Mouse (Mus musculus): ENCODE results near the gene Fyttd1. TPM values are rescaled to one million over a fixed set of nuclear protein-coding genes. Genes with fewer than 3 reads are reported as not detected.
"Not testable (repeated sequence)": the region's sequence is repeated elsewhere in the genome, so short reads cannot be mapped to it uniquely, and the experiment has no call there.

The Fyttd1 gene
- polyA plus RNA-seq, 1 experiment from 2014 or later, result 125 TPM

DNA sequence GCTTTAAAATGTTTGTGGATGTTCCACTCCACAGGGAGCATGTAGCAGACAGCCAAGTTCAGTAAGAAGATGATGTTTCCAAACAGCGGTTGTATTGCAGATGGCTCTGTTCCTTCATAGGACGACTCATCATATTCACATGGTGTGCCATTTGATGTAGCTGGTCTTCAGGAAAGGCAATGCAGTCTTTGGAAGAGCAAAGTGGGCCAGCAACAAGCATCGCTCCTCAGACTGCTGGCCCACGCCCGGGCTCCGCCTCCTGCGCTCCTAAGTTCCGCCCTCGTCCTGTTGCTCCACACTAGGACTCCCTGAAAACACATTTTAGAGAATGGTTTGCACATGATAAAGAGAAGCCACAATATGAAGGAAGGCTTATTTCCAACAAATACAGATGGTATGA lies 49.3 kb downstream of the Fyttd1 start:
- not testable (repeated sequence) for H3K36me3 ChIP-seq; H3K4me3 ChIP-seq; H3K27me3 ChIP-seq; H3K9ac ChIP-seq; H3K4me1 ChIP-seq (replicated peaks); H3K27ac ChIP-seq; H3K4me2 ChIP-seq; H3K9me3 ChIP-seq (replicated peaks); ATAC-seq (replicated peaks; ENCODE audit: insufficient number of reproducible peaks, insufficient read depth, low FRiP score, low read depth)
- WGBS, result 94% methylated on average over 9 of the region's 9 CpGs

DNA sequence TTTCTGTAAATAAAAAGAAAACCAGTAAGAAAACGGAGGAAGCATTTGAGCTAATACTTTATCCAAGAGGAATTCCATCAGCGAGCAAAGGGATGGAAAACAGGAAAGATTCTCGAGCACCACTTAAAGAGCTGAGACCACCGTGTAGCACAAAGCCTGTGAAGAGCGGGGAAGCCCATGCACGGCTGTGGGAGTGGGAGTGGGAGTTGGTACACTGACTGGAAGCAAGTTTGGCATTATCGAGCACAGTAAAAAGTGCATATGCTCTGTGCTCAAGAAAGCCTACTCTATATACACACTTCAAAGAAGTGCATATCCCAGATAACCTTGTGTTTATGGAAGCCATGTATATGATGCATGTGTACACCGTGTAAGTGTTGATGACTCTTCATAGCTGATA lies 49.7 kb downstream of the Fyttd1 start:
- Histone ChIP-seq H3K27me3 (no peaks in the 10 kb centered on the region), H3K9ac (no peak overlapping the region), H3K9me3 (replicated peaks) (no peaks in the 10 kb centered on the region), H3K4me1 (replicated peaks) (peaks cover 4% of the 10 kb centered on the region; the same call in 1 of the 2 replicates), H3K27ac (no peak overlapping the region), H3K36me3 (peaks cover 7% of the 10 kb centered on the region), H3K4me2 (no peak overlapping the region), H3K4me3 (no peak overlapping the region)
- ATAC-seq (replicated peaks; ENCODE audit: insufficient number of reproducible peaks, insufficient read depth, low FRiP score, low read depth), result no peak
- WGBS, result 85% methylated on average over 8 of the region's 8 CpGs

DNA sequence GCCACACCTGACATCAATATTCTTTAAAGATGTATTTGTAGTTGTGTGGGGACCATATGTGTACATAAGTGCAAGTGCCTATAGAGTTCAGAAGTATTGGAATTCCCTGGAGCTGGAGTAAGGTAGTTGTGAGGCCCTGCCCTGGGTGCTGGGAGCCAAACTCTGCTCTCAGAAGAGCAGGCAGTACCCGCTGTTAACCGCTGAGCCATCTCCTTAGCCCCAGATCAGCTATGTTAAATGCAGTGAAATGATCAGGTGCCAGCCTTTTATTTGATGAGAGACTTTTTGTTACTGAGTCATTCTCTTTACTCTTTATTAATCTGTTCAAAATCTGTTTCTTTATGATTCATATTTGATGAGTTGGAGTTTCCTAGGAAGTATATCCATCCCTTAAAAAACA lies 52.6 kb downstream of the Fyttd1 start:
- Histone ChIP-seq H3K4me3 (no peak overlapping the region), H3K27me3 (no peaks in the 10 kb centered on the region), H3K9ac (no peak overlapping the region), H3K36me3 (peaks cover 7% of the 10 kb centered on the region), H3K27ac (no peak overlapping the region), H3K4me1 (replicated peaks) (peaks cover 9% of the 10 kb centered on the region), H3K9me3 (replicated peaks) (no peaks in the 10 kb centered on the region), H3K4me2 (no peak overlapping the region)
- no peak for ATAC-seq (replicated peaks; ENCODE audit: insufficient number of reproducible peaks, insufficient read depth, low FRiP score, low read depth)
- WGBS, result 42% methylated on average over 2 of the region's 2 CpGs

GRCm38 (mm10) chr16:32934470-32934869 lies 57.2 kb downstream of the Fyttd1 start:
- 81% methylated on average over 2 of the region's 2 CpGs for WGBS

DNA sequence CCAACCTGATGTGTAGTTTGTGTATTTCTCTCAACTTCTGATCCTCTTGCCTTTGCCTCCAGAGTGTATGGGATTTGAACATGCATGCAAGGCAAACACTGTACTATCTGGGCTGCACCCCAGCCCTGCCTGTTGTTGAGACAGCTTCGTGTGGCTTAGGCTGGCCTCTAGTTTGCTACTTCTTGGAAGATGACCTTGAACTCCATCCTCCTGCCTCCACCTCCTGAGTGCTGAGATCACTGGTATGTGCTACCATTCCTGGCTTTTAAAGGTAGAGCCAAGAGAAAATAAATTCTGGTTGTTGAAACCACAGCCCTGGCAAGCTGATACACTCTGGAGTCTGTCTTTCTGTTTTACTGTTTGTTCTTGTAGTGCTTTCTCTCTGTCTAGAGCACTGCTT lies 57.8 kb downstream of the Fyttd1 start:
- WGBS, result 45% methylated on average over 1 of the region's 1 CpGs
- Histone ChIP-seq H3K27ac (peak overlapping the region; percentile 32; the same call in 1 of the 2 replicates), H3K4me1 (replicated peaks) (peaks cover 9% of the 10 kb centered on the region), H3K27me3 (no peaks in the 10 kb centered on the region), H3K36me3 (no peaks in the 10 kb centered on the region), H3K4me2 (no peak overlapping the region), H3K9ac (no peak overlapping the region), H3K4me3 (no peak overlapping the region), H3K9me3 (replicated peaks) (no peaks in the 10 kb centered on the region)
- no peak for ATAC-seq (replicated peaks; ENCODE audit: insufficient number of reproducible peaks, insufficient read depth, low FRiP score, low read depth)

More at GRCm38 (mm10) chr16:32934470-32934869, 57.2 kb downstream of the Fyttd1 start:
- H3K27me3 ChIP-seq, result no peaks in the 10 kb centered on the region
- H3K4me3 ChIP-seq, result no peak overlapping the region
- no peak overlapping the region for H3K4me2 ChIP-seq
- ATAC-seq (replicated peaks; ENCODE audit: insufficient number of reproducible peaks, insufficient read depth, low FRiP score, low read depth), result no peak
- H3K9me3 ChIP-seq (replicated peaks), result no peaks in the 10 kb centered on the region
- H3K36me3 ChIP-seq, result no peaks in the 10 kb centered on the region
- no peak overlapping the region for H3K27ac ChIP-seq
- H3K4me1 ChIP-seq (replicated peaks), result peaks cover 12% of the 10 kb centered on the region
- no peak overlapping the region for H3K9ac ChIP-seq

- Histone ChIP-seq H3K27me3 (no peaks in the 10 kb centered on the region), H3K4me3 (no peak overlapping the region), H3K9me3 (replicated peaks) (no peaks in the 10 kb centered on the region; the same call in 1 of the 2 replicates), H3K27ac (no peak overlapping the region), H3K4me2 (no peak overlapping the region), H3K36me3 (no peaks in the 10 kb centered on the region), H3K9ac (no peak overlapping the region), H3K4me1 (replicated peaks) (peaks cover 9% of the 10 kb centered on the region)
- WGBS, result 60% methylated on average over 2 of the region's 2 CpGs
- no peak for ATAC-seq (replicated peaks; ENCODE audit: insufficient number of reproducible peaks, insufficient read depth, low FRiP score, low read depth)
These were observed 60.1 kb downstream of the Fyttd1 start for GRCm38 (mm10) chr16:32937358-32937757.

GRCm38 (mm10) chr16:32939301-32939700 lies 62.0 kb downstream of the Fyttd1 start:
- not testable (repeated sequence) for H3K36me3 ChIP-seq; H3K4me1 ChIP-seq (replicated peaks); H3K9ac ChIP-seq; H3K4me2 ChIP-seq; H3K4me3 ChIP-seq; H3K27me3 ChIP-seq; ATAC-seq (replicated peaks; ENCODE audit: insufficient number of reproducible peaks, insufficient read depth, low FRiP score, low read depth); H3K9me3 ChIP-seq (replicated peaks); H3K27ac ChIP-seq
- WGBS, result 36% methylated on average over 3 of the region's 3 CpGs

DNA sequence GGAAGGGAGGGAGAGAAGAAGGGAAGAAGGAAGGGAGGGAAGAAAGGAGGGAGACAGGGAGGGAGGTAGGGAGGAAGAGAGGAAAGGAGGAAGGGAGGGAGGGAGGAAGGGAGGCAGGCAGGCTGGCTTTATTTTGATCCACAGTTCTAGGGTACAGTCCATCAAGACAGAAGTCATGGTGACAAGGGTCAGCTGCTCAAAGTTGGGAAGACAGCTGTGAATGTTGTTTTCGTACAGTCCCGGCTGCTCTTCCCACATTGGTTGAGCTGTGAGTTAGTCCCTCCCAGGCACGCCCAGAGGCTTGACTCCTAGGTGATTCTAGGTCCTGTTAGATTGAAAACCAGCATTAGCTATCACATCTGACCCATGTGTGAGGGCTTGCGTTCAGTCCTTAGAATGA lies 62.4 kb downstream of the Fyttd1 start:
- not testable (repeated sequence) for ATAC-seq (replicated peaks; ENCODE audit: insufficient number of reproducible peaks, insufficient read depth, low FRiP score, low read depth); H3K27me3 ChIP-seq; H3K4me2 ChIP-seq; H3K4me1 ChIP-seq (replicated peaks); H3K9ac ChIP-seq; H3K4me3 ChIP-seq; H3K27ac ChIP-seq; H3K9me3 ChIP-seq (replicated peaks); H3K36me3 ChIP-seq
- 87% methylated on average over 4 of the region's 4 CpGs for WGBS

DNA sequence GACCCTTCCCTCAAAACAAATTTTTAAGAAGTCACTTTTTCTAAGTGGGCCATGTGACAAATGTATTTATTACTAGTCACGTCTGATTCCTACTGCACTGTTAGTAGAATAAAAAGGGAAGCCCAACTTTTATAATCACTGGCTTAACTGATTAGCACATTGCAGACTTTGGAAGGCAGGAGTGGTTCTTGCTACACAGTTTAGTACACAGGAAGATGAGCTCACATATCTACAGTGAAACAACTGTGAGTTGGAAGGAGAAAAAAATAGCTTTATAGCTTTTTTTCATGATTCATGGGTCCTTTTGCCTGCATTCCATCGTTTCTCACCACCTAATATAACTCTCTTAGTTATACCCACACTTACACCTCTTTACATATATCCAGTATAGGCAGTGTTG lies 63.9 kb downstream of the Fyttd1 start:
- H3K9me3 ChIP-seq (replicated peaks); H3K9ac ChIP-seq; H3K4me1 ChIP-seq (replicated peaks); ATAC-seq (replicated peaks; ENCODE audit: insufficient number of reproducible peaks, insufficient read depth, low FRiP score, low read depth); H3K4me3 ChIP-seq; H3K4me2 ChIP-seq; H3K36me3 ChIP-seq; H3K27me3 ChIP-seq; H3K27ac ChIP-seq: not testable (repeated sequence)
- WGBS, result 74% methylated on average over 2 of the region's 2 CpGs

DNA sequence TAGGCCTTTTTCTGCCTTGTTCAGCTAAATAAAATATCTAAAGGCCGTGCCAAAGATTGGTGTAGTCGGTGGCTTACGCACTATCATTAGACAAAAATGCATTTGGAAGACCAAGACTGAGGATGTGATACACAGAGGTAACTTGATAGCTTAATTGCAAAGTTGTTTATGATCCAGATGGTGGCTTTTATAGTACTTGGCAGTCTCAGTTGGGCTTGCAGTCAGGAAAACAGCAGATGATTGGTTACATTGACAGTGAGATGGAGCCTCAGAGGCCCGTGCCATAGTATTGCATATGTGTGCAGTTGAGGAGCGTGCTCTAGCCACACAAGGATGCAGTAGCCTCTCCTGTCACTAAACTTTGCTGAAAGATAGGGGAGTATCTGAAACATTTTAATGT lies 65.4 kb downstream of the Fyttd1 start:
- WGBS, result 80% methylated on average over 5 of the region's 5 CpGs
- no peak overlapping the region for H3K9ac ChIP-seq
- H3K4me3 ChIP-seq, result no peak overlapping the region
- H3K36me3 ChIP-seq, result no peaks in the 10 kb centered on the region
- H3K27ac ChIP-seq, result no peak overlapping the region
- no peak overlapping the region for H3K4me2 ChIP-seq
- no peaks in the 10 kb centered on the region for H3K27me3 ChIP-seq
- 0 out of 2 replicates have a peak, but pooled peaks cover 1% of the 10 kb centered on the region for H3K4me1 ChIP-seq (replicated peaks)
- no peak for ATAC-seq (replicated peaks; ENCODE audit: insufficient number of reproducible peaks, insufficient read depth, low FRiP score, low read depth)
- no peaks in the 10 kb centered on the region; the same call in 1 of the 2 replicates for H3K9me3 ChIP-seq (replicated peaks)

- H3K9ac ChIP-seq, result no peak overlapping the region
- no peaks in the 10 kb centered on the region for H3K36me3 ChIP-seq
- 83% methylated on average over 5 of the region's 5 CpGs for WGBS
- 0 out of 2 replicates have a peak, but pooled peaks cover 6% of the 10 kb centered on the region for H3K4me1 ChIP-seq (replicated peaks)
- H3K27me3 ChIP-seq, result no peaks in the 10 kb centered on the region
- no peak overlapping the region for H3K4me3 ChIP-seq
- ATAC-seq (replicated peaks; ENCODE audit: insufficient number of reproducible peaks, insufficient read depth, low FRiP score, low read depth), result no peak
- H3K9me3 ChIP-seq (replicated peaks), result no peaks in the 10 kb centered on the region; the same call in 1 of the 2 replicates
- H3K27ac ChIP-seq, result no peak overlapping the region
- H3K4me2 ChIP-seq, result no peak overlapping the region
These were observed 68.1 kb downstream of the Fyttd1 start for GRCm38 (mm10) chr16:32945379-32945778.

DNA sequence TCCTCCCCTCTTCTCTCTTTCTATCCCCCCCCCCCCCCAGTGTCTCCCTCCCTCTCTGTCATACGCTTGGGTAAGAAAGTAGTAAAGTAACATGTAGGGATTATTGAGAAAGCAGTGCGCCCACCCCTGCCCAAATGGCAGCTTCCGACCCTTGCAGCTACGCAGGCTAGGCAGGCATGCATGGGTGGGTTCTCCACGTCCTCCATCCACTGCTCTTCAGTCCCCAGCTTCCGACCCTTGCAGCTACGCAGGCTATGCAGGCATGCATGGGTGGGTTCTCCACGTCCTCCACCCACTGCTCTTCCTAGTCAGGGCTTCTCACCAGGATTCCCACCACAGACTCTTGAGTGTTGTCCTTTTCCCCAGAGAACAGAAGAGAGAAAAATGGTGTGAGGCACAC lies 70.7 kb downstream of the Fyttd1 start:
- 89% methylated on average over 8 of the region's 8 CpGs for WGBS
- Histone ChIP-seq H3K4me2 (no peak overlapping the region), H3K4me3 (no peak overlapping the region), H3K27me3 (no peaks in the 10 kb centered on the region), H3K27ac (no peak overlapping the region), H3K9me3 (replicated peaks) (peaks cover 4% of the 10 kb centered on the region; the same call in 1 of the 2 replicates), H3K4me1 (replicated peaks) (0 out of 2 replicates have a peak, but pooled peaks cover 6% of the 10 kb centered on the region), H3K9ac (no peak overlapping the region), H3K36me3 (peaks cover 7% of the 10 kb centered on the region)
- no peak for ATAC-seq (replicated peaks; ENCODE audit: insufficient number of reproducible peaks, insufficient read depth, low FRiP score, low read depth)

All from heart, embryonic 15.5 days (tissue).